Mouse (Mus musculus) forebrain, embryonic 16.5 days (tissue): ENCODE data around the gene Tmsb15b2. TPM values are rescaled to one million over a fixed set of nuclear protein-coding genes. Genes with fewer than 3 reads are reported as not detected.
A peak's percentile ranks its signal among the peaks of the same experiment; 100 is the strongest.
"Not testable (repeated sequence)": the region's sequence is repeated elsewhere in the genome, so short reads cannot be mapped to it uniquely, and the experiment has no call there.

ENCODE experiments used
- ATAC-seq: fragments of 200-750 bp; cut with Nextera tagmentation; 2 replicates; pipeline ENCODE4 v1.8.0; 2017; ENCODE audit warnings: mild to moderate bottlenecking, moderate library complexity
- H3K27ac ChIP-seq: fragments of 300-500 bp; sonication (generic); 2 replicates; pipeline ENCODE4 v1.5.1; 2014; ENCODE audit warnings: low read length, control low read depth
- H3K27me3 ChIP-seq: fragments of 300-500 bp; sonication (generic); replicated peaks from 2 replicates; pipeline ENCODE4 v1.6.1; 2014; ENCODE audit warnings: low read length; ENCODE audit not compliant: control insufficient read depth, insufficient read depth
- H3K36me3 ChIP-seq: fragments of 300-500 bp; sonication (generic); 2 replicates; pipeline ENCODE4 v1.6.1; 2014; ENCODE audit not compliant: control insufficient read depth, insufficient read depth
- H3K4me1 ChIP-seq: fragments of 300-500 bp; sonication (generic); replicated peaks from 2 replicates; pipeline ENCODE4 v1.6.1; 2014; ENCODE audit warnings: low read length; ENCODE audit not compliant: control insufficient read depth, insufficient read depth
- H3K4me2 ChIP-seq: fragments of 300-500 bp; sonication (generic); 2 replicates; pipeline ENCODE4 v1.6.1; 2014; ENCODE audit warnings: mild to moderate bottlenecking, low read length, control low read depth
- H3K4me3 ChIP-seq: fragments of 300-500 bp; sonication (generic); replicated peaks from 2 replicates; pipeline ENCODE4 v1.5.1; 2014; ENCODE audit warnings: mild to moderate bottlenecking, low read length, control low read depth
- H3K9ac ChIP-seq: fragments of 300-500 bp; sonication (generic); replicated peaks from 2 replicates; pipeline ENCODE4 v1.6.1; 2014; ENCODE audit warnings: low read depth, low read length, control low read depth
- H3K9me3 ChIP-seq: fragments of 300-500 bp; sonication (generic); 2 replicates; pipeline ENCODE4 v1.6.1; 2016; ENCODE audit warnings: low read length; ENCODE audit not compliant: control insufficient read depth
- WGBS: fragments of 180-500 bp; shearing (Covaris S2); extraction: QIAGEN DNeasy Blood & Tissue Kit; methylation state at CpG from one replicate; pipeline ENCODE4 v1.1.7; 2014; 5-methylcytosine and 5-hydroxymethylcytosine counted together
- polyA plus RNA-seq: library from polyadenylated mRNA; unstranded; fragments of >200 nt; fragmentation: Nextera tagmentation; extraction: Ambion mirVana; gene quantifications from 2 replicates; pipeline ENCODE4 v1.2.1, GENCODE M21; 2015

Tmsb15b2 gene
- polyA plus RNA-seq, 1 experiment from 2014 or later = 119 TPM

GRCm38 (mm10) chrX:136986039-136986438 is 10.7 kb upstream of the Tmsb15b2 start:
- Histone ChIP-seq H3K9me3 (no peaks in the 10 kb centered on the region), H3K4me1 (no peaks in the 10 kb centered on the region), H3K4me2 (no peak overlapping the region), H3K36me3 (no peaks in the 10 kb centered on the region), H3K4me3 (no peak overlapping the region), H3K27ac (no peak overlapping the region), H3K9ac (no peak overlapping the region), H3K27me3 (no peaks in the 10 kb centered on the region)
- no peak for ATAC-seq

- no peaks in the 10 kb centered on the region for H3K4me1 ChIP-seq
- no peak overlapping the region for H3K4me2 ChIP-seq
- H3K27ac ChIP-seq = no peak overlapping the region
- ATAC-seq = no peak
- H3K9me3 ChIP-seq = no peaks in the 10 kb centered on the region
- H3K36me3 ChIP-seq = no peaks in the 10 kb centered on the region
- H3K9ac ChIP-seq = no peak overlapping the region
- no peak overlapping the region for H3K4me3 ChIP-seq
- no peaks in the 10 kb centered on the region for H3K27me3 ChIP-seq
Observed at GRCm38 (mm10) chrX:136978616-136979015, 3.3 kb upstream of the Tmsb15b2 start.

DNA sequence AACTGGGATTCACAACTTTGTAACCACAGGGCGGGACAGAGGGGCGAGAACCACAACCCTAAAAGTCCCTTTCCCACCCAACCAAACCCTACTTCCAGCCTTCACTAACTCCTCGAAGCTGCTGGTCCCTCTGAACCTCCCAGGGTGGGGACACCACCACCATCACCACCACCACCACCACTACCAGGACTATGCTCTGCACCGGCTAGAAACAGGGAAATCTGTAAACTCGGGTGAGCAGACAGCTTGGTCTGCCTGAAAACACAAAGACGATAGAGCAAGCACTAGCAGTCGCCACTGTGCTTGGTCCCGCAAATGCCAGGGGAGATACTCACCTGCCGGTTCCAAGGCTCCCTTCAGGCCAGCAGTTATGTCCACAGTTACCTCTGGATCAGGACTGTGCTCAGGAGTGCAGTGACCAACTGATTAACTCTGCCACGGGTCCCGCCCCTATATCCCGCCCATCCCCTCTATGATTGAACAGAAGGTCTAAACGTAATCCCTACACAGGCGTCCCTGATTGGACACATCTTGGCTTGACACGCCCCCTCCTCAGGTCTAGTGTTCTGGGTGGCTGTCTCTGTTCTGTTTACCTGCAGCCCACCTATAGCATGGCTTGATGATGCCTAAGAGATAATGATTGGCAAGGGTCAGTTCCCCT is 1.3 kb upstream of the Tmsb15b2 start, which contains the start of the genes Tmsb15l and Tmsb15b1:
Gene Tmsb15l, minus strand, starts transcription at position 446 of the 661 bp plus-strand sequence.
Gene Tmsb15b1, minus strand, starts transcription at position 451 of the 661 bp plus-strand sequence.
- Histone ChIP-seq H3K4me1 (no peaks in the 10 kb centered on the region), H3K9ac (peak within 1 kb of the TSS; percentile 61), H3K4me2 (peak within 1 kb of the TSS; percentile 60), H3K27me3 (no peaks in the 10 kb centered on the region), H3K4me3 (peak within 1 kb of the TSS; percentile 52), H3K36me3 (no peaks in the 10 kb centered on the region), H3K9me3 (no peaks in the 10 kb centered on the region), H3K27ac (no peak within 1 kb of the TSS)
- 26% methylated on average over 15 of the region's 15 CpGs for WGBS
- peak; percentile 100 for ATAC-seq

- H3K27ac ChIP-seq = no peak overlapping the region
- H3K4me2 ChIP-seq = no peak overlapping the region
- H3K36me3 ChIP-seq = no peaks in the 10 kb centered on the region
- no peak overlapping the region for H3K4me3 ChIP-seq
- no peaks in the 10 kb centered on the region for H3K4me1 ChIP-seq
- WGBS = 17% methylated on average over 2 of the region's 2 CpGs
- H3K9me3 ChIP-seq = no peaks in the 10 kb centered on the region
- no peak for ATAC-seq
- no peaks in the 10 kb centered on the region for H3K27me3 ChIP-seq
- no peak overlapping the region for H3K9ac ChIP-seq
Observed at GRCm38 (mm10) chrX:136959688-136960087, 15.6 kb downstream of the Tmsb15b2 start.

- not testable (repeated sequence) for H3K9me3 ChIP-seq, H3K27ac ChIP-seq, H3K27me3 ChIP-seq, H3K9ac ChIP-seq, H3K36me3 ChIP-seq, H3K4me1 ChIP-seq
- ATAC-seq = peak; percentile 18; the same call in 1 of the 2 replicates
- Histone ChIP-seq H3K4me3 (peak overlapping the region; percentile 49), H3K4me2 (peak overlapping the region; percentile 44)
- WGBS = 55% methylated on average over 5 of the region's 5 CpGs
Observed at GRCm38 (mm10) chrX:136958300-136958699, 17.0 kb downstream of the Tmsb15b2 start.

DNA sequence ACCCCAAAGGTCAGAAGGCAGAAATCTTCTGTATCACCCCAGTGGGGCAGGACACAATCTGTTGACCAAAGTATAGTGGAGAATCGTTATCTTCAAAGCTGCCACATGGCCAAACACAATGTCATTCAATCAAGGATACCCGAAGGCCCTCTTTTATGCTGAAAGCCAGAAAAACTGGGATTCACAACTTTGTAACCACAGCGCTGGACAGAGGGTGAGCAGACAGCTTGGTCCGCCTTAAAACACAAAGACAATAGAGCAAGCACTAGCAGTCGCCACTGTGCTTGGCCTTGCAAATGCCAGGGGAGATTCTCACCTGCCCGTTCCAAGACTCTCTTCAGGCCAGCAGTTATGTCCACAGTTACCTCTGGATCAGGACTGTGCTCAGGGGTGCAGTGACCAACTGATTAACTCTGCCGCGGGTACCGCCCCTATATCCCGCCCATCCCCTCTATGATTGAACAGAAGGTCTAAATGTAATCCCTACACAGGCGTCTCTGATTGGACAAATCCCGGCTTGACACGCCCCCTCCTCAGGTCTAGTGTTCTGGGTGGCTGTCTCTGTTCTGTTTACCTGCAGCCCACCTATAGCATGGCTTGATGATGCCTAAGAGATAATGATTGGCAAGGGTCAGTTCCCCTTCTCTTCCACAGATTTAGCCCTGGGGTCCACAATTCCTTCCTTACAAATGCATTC is 17.6 kb downstream of the Tmsb15b2 start:
- Histone ChIP-seq H3K4me3 (peak overlapping the region; percentile 49), H3K9ac (peak overlapping the region; percentile 45; the same call in 1 of the 2 replicates), H3K4me2 (peak overlapping the region; percentile 46)
- H3K27me3 ChIP-seq, H3K4me1 ChIP-seq, H3K27ac ChIP-seq, H3K36me3 ChIP-seq, H3K9me3 ChIP-seq: not testable (repeated sequence)
- peak; percentile 100 for ATAC-seq
- WGBS = 26% methylated on average over 13 of the region's 13 CpGs

GRCm38 (mm10) chrX:136937985-136938384 is 37.3 kb downstream of the Tmsb15b2 start:
- no peaks in the 10 kb centered on the region for H3K4me1 ChIP-seq
- no peaks in the 10 kb centered on the region for H3K36me3 ChIP-seq
- H3K4me2 ChIP-seq = no peak overlapping the region
- no peak overlapping the region for H3K4me3 ChIP-seq
- no peak for ATAC-seq
- H3K9me3 ChIP-seq = no peaks in the 10 kb centered on the region
- no peak overlapping the region for H3K27ac ChIP-seq
- WGBS = 54% methylated on average over 3 of the region's 3 CpGs
- no peaks in the 10 kb centered on the region for H3K27me3 ChIP-seq
- no peak overlapping the region for H3K9ac ChIP-seq

DNA sequence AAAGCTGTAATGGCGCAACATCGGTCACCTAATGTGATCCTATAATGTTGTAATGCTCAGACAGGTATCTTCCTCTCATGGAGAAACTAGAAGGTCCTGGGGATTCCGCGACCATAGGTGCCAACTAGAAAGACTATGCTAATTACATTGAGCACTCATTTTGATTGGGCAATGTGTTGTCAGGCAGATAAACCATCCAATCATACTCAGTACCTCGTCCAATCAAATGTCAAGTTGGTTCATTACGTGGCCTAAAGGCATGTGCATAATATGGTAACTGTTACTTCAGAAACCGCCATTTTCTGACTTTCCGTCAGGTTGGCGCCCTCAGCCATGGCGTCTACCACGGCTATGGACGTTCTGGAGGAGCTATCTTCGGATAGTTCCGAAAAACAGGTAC is 48.3 kb downstream of the Tmsb15b2 start, which contains the start of gene H2bfm:
Gene H2bfm, plus strand, starts transcription at position 295 of the 400 bp plus-strand sequence.
- Histone ChIP-seq H3K9me3 (no peaks in the 10 kb centered on the region), H3K4me3 (no peak within 1 kb of the TSS), H3K27ac (no peak within 1 kb of the TSS), H3K36me3 (no peaks in the 10 kb centered on the region), H3K9ac (no peak within 1 kb of the TSS), H3K4me1 (no peaks in the 10 kb centered on the region), H3K4me2 (no peak within 1 kb of the TSS), H3K27me3 (no peaks in the 10 kb centered on the region)
- no peak for ATAC-seq
- WGBS = 94% methylated on average over 14 of the region's 14 CpGs

- Histone ChIP-seq H3K4me1 (no peaks in the 10 kb centered on the region), H3K9ac (no peak overlapping the region), H3K27me3 (no peaks in the 10 kb centered on the region), H3K4me2 (no peak overlapping the region), H3K9me3 (no peaks in the 10 kb centered on the region), H3K36me3 (no peaks in the 10 kb centered on the region), H3K27ac (no peak overlapping the region), H3K4me3 (no peak overlapping the region)
- ATAC-seq = no peak
Observed at GRCm38 (mm10) chrX:136925863-136926262, 49.4 kb downstream of the Tmsb15b2 start.
